Mouse (Mus musculus) spleen, embryonic (tissue): ENCODE measurements around the gene Tns3.
"Not testable (repeated sequence)": the region's sequence is repeated elsewhere in the genome, so short reads cannot be mapped to it uniquely, and the experiment has no call there.

Source experiments
- CTCF ChIA-PET: fragments of 350-600 bp; sonication (Branson Sonifier 250); formaldehyde crosslinking; loops from one replicate; lab custom pipeline; 2022; lab: Charles Lee

The Tns3 gene

GRCm38 (mm10) chr11:8622668-8623067 lies 41.7 kb downstream of the Tns3 start:
- CTCF ChIA-PET: no interaction called here

GRCm38 (mm10) chr11:8619111-8619510 lies 45.2 kb downstream of the Tns3 start:
- CTCF ChIA-PET: not testable (repeated sequence)

GRCm38 (mm10) chr11:8618301-8618700 lies 46.0 kb downstream of the Tns3 start:
- CTCF ChIA-PET: interaction anchor here (0.6 kb wide), 1 partner anchor 13 kb away, joined by 4 read pairs; no protein-coding TSS in a partner anchor

GRCm38 (mm10) chr11:8615436-8615835 lies 48.9 kb downstream of the Tns3 start:
- CTCF ChIA-PET: interaction anchor here (0.6 kb wide), 1 partner anchor 22 kb away, joined by 3 read pairs; no protein-coding TSS in a partner anchor

- CTCF ChIA-PET: no interaction called here
Measured at GRCm38 (mm10) chr11:8610456-8610855, 53.9 kb downstream of the Tns3 start.

GRCm38 (mm10) chr11:8609873-8610272 lies 54.5 kb downstream of the Tns3 start:
- CTCF ChIA-PET: no interaction called here

- CTCF ChIA-PET: interaction anchor here (0.7 kb wide), 1 partner anchor 107 kb away, joined by 6 read pairs; no protein-coding TSS in a partner anchor
Measured at GRCm38 (mm10) chr11:8607123-8607522, 57.2 kb downstream of the Tns3 start.

GRCm38 (mm10) chr11:8604789-8605569 lies 59.4 kb downstream of the Tns3 start:
- CTCF ChIA-PET: interaction anchor here (0.7 kb wide), 1 partner anchor 14 kb away, joined by 4 read pairs; no protein-coding TSS in a partner anchor

GRCm38 (mm10) chr11:8602606-8603005 lies 61.7 kb downstream of the Tns3 start:
- CTCF ChIA-PET: no interaction called here

- CTCF ChIA-PET: no interaction called here
Measured at GRCm38 (mm10) chr11:8601411-8601821, 62.9 kb downstream of the Tns3 start.

GRCm38 (mm10) chr11:8595642-8596041 lies 68.7 kb downstream of the Tns3 start:
- CTCF ChIA-PET: no interaction called here

GRCm38 (mm10) chr11:8593172-8593571 lies 71.2 kb downstream of the Tns3 start:
- CTCF ChIA-PET: interaction anchor here (0.6 kb wide), 1 partner anchor 23 kb away, joined by 3 read pairs; no protein-coding TSS in a partner anchor

- CTCF ChIA-PET: no interaction called here
Measured at GRCm38 (mm10) chr11:8591271-8591670, 73.1 kb downstream of the Tns3 start.

- CTCF ChIA-PET: no interaction called here
Measured at GRCm38 (mm10) chr11:8589226-8589905, 75.0 kb downstream of the Tns3 start.

- CTCF ChIA-PET: no interaction called here
Measured at GRCm38 (mm10) chr11:8587941-8588340, 76.4 kb downstream of the Tns3 start.

- CTCF ChIA-PET: no interaction called here
Measured at GRCm38 (mm10) chr11:8586996-8587644, 77.2 kb downstream of the Tns3 start.

GRCm38 (mm10) chr11:8586374-8586773 lies 78.0 kb downstream of the Tns3 start:
- CTCF ChIA-PET: interaction anchor here (0.6 kb wide), 1 partner anchor 150 kb away, joined by 3 read pairs; no protein-coding TSS in a partner anchor

GRCm38 (mm10) chr11:8585686-8586085 lies 78.6 kb downstream of the Tns3 start:
- CTCF ChIA-PET: interaction anchor here (0.6 kb wide), 1 partner anchor 150 kb away, joined by 3 read pairs; no protein-coding TSS in a partner anchor

GRCm38 (mm10) chr11:8584925-8585324 lies 79.4 kb downstream of the Tns3 start:
- CTCF ChIA-PET: no interaction called here

GRCm38 (mm10) chr11:8584307-8584706 lies 80.0 kb downstream of the Tns3 start:
- CTCF ChIA-PET: no interaction called here

GRCm38 (mm10) chr11:8583137-8583536 lies 81.2 kb downstream of the Tns3 start:
- CTCF ChIA-PET: no interaction called here
